Mouse (Mus musculus) stomach, embryonic 14.5 days (tissue): ENCODE data around the gene Slc6a6. TPM values are rescaled to one million over a fixed set of nuclear protein-coding genes. Genes with fewer than 3 reads are reported as not detected.

Experiments used
- ATAC-seq: fragments of 200-750 bp; cut with Nextera tagmentation; 2 replicates; pipeline ENCODE4 v1.8.0; 2017; ENCODE audit warnings: low read depth, moderate TSS enrichment; ENCODE audit not compliant: insufficient number of reproducible peaks, insufficient read depth, low FRiP score
- H3K27ac ChIP-seq: fragments of 300-500 bp; sonication (generic); 2 replicates; pipeline ENCODE4 v1.5.1; 2014; ENCODE audit warnings: mild to moderate bottlenecking, low read length, moderate library complexity, mixed read lengths
- H3K27me3 ChIP-seq: fragments of 300-500 bp; sonication (generic); 2 replicates; pipeline ENCODE4 v1.6.1; 2014; ENCODE audit warnings: low read length, control low read depth, mixed read lengths; ENCODE audit not compliant: control insufficient read depth, insufficient read depth
- H3K36me3 ChIP-seq: fragments of 300-500 bp; sonication (generic); 2 replicates; pipeline ENCODE4 v1.6.1; 2014; ENCODE audit warnings: mild to moderate bottlenecking, control low read depth, low read length, moderate library complexity, mixed read lengths; ENCODE audit not compliant: control insufficient read depth, insufficient read depth
- H3K4me1 ChIP-seq: fragments of 300-500 bp; sonication (generic); 2 replicates; pipeline ENCODE4 v1.6.1; 2014; ENCODE audit warnings: low read length, control low read depth, mixed read lengths; ENCODE audit not compliant: control insufficient read depth, insufficient read depth
- H3K4me2 ChIP-seq: fragments of 300-500 bp; sonication (generic); replicated peaks from 2 replicates; pipeline ENCODE4 v1.6.1; 2014; ENCODE audit warnings: low read depth, low read length, control low read depth
- H3K4me3 ChIP-seq: fragments of 300-500 bp; sonication (generic); 2 replicates; pipeline ENCODE4 v1.5.1; 2014; ENCODE audit warnings: low read depth, low read length, control low read depth
- H3K9ac ChIP-seq: fragments of 300-500 bp; sonication (generic); replicated peaks from 2 replicates; pipeline ENCODE4 v1.6.1; 2014; ENCODE audit warnings: low read depth, mild to moderate bottlenecking, control low read depth, low read length, moderate library complexity, mixed read lengths
- H3K9me3 ChIP-seq: fragments of 300-500 bp; sonication (generic); 2 replicates; pipeline ENCODE4 v1.6.1; 2016; ENCODE audit warnings: low read depth, low read length, control low read depth; ENCODE audit not compliant: control insufficient read depth
- WGBS: fragments of 180-500 bp; shearing (Covaris S2); extraction: QIAGEN DNeasy Blood & Tissue Kit; methylation state at CpG from one replicate; pipeline ENCODE4 v1.1.7; 2014; 5-methylcytosine and 5-hydroxymethylcytosine counted together
- polyA plus RNA-seq: library from polyadenylated mRNA; unstranded; fragments of >200 nt; fragmentation: Nextera tagmentation; extraction: Ambion mirVana; gene quantifications from 2 replicates; pipeline ENCODE4 v1.2.1, GENCODE M21; 2014

Slc6a6 gene
- polyA plus RNA-seq, 1 experiment from 2014 or later: 60.3 TPM

DNA sequence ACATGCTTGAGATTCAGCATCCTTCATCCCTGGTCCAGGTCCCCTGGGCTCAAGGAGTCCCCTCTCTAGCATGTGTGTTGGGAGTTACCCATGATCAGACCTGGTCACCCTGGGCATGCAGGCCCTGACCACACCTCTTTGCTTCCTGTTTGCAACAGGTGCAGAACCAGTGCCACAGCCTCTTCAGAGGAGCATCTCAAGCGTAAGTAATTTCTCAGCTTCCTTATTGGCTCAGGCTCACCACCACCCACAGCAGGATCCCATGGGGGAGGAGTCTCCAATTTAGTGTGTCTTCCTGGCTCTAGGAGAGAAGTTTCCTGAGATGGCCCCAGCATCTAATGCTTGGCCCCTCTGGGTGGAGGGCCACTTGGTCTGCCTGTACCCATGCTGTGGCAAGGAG, 15.0 kb downstream of the Slc6a6 start:
- WGBS: 76% methylated on average over 1 of the region's 1 CpGs

DNA sequence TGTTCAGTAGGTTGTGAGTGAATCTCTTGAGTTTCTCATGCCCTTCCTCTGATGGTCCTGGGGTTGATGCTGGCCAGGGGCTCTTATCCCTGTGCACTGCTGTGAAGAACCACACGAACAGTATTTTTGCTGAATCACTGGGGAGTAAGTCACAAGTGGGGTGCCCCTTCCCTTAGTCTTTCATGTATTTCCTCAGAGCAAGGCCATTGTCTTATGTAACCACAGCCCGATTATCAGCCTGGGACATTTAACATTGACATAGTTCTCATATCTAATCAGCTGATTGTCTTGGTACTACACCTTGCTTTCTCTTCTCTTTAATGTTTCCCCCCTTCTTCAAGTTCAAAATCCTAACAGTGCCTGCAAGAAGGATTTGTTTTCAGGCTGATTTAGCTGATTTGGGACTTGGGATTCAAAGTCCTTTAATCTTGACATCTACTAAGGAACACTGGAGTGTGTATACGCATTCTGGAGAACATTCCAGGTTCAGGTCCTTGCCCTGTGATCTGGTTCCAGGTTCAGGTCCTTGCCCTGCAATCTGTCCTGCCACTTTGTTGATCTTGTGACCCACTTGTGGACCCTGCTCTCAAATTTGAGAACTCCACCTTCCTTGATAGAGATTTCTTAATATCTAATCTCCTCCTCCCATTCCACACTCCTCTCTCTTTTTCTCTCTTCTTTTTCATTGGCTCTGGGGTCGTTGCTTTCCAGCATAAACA, 15.8 kb downstream of the Slc6a6 start:
- no peak overlapping the region for H3K9ac ChIP-seq
- H3K4me3 ChIP-seq: no peak overlapping the region
- ATAC-seq: no peak
- H3K9me3 ChIP-seq: no peaks in the 10 kb centered on the region
- H3K4me1 ChIP-seq: peaks cover 10% of the 10 kb centered on the region; the same call in 1 of the 2 replicates
- 73% methylated on average over 4 of the region's 4 CpGs for WGBS
- H3K4me2 ChIP-seq: no peak overlapping the region
- no peaks in the 10 kb centered on the region for H3K27me3 ChIP-seq
- no peak overlapping the region for H3K27ac ChIP-seq
- H3K36me3 ChIP-seq: peaks cover 6% of the 10 kb centered on the region

More for the DNA sequence above, 15.0 kb downstream of the Slc6a6 start:
- no peak overlapping the region for H3K9ac ChIP-seq
- no peaks in the 10 kb centered on the region for H3K27me3 ChIP-seq
- no peak overlapping the region for H3K27ac ChIP-seq
- H3K36me3 ChIP-seq: peaks cover 6% of the 10 kb centered on the region
- H3K9me3 ChIP-seq: no peaks in the 10 kb centered on the region
- no peak overlapping the region for H3K4me3 ChIP-seq
- ATAC-seq: no peak
- no peak overlapping the region for H3K4me2 ChIP-seq
- peaks cover 10% of the 10 kb centered on the region; the same call in 1 of the 2 replicates for H3K4me1 ChIP-seq

DNA sequence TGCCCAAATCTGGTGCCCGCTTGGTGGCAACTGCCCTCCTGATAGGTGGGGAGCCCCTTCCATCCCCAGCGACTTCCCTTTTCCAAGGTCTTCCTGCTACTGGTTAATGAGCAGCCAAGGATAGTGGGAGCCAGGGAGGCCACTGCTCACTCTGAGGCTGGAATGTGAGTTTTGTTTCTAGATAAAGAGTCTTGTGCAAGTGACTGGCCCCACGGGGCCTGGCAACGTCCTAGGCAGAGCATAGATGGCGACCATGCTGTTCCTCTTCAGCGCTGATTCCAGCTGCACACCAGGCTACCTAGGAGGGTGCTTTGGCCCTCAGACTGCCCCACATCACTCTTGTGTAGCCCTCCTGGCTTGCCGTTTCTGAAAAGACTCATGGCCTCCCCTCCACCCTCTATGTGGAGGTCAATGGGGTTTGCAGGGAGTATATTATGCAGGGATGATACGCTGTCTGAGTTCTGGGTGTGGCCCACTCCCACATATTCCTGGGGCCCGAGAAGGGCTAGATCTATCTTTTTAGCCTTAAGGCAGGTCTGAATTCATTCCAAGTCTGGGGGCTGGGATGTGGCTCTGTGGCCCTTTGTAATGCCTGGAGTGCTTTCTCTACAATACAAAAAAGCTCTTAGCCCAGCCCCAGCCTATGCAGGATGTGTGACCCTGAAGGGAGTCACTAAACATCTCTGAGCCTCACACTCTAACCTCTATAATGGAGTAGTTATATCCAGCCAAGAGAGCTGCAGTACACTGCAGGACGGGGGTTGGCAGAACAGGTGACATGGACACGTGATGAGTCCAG, 17.2 kb downstream of the Slc6a6 start:
- no peak overlapping the region for H3K27ac ChIP-seq
- H3K4me3 ChIP-seq: no peak overlapping the region
- H3K36me3 ChIP-seq: peaks cover 6% of the 10 kb centered on the region
- H3K4me2 ChIP-seq: no peak overlapping the region
- WGBS: 78% methylated on average over 11 of the region's 11 CpGs
- no peaks in the 10 kb centered on the region for H3K9me3 ChIP-seq
- H3K9ac ChIP-seq: no peak overlapping the region
- no peaks in the 10 kb centered on the region for H3K27me3 ChIP-seq
- H3K4me1 ChIP-seq: peaks cover 12% of the 10 kb centered on the region; the same call in 1 of the 2 replicates
- ATAC-seq: no peak

DNA sequence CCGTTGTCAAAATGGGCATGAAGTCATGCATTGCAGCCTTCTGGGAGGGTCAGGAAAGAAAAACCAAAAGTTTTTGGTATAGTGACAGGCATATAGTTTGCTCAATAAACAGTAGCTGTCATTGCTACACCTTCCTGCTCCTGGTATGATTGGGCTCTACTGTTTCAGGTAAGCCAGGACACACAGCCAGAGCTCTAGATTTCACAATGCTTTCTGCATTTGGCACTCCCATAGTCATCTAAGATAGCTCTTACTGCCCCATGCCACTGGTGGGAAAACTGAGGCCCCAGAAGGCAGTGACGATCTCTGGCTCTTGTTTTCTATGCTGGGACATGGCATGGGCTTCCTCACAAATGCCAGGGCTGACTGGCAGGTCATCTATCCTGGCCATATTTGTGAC, 19.6 kb downstream of the Slc6a6 start:
- H3K4me3 ChIP-seq: no peak overlapping the region
- WGBS: 90% methylated on average over 2 of the region's 2 CpGs
- H3K27ac ChIP-seq: no peak overlapping the region
- no peaks in the 10 kb centered on the region for H3K9me3 ChIP-seq
- peaks cover 8% of the 10 kb centered on the region for H3K36me3 ChIP-seq
- no peak for ATAC-seq
- H3K4me1 ChIP-seq: peaks cover 16% of the 10 kb centered on the region; the same call in 1 of the 2 replicates
- H3K27me3 ChIP-seq: no peaks in the 10 kb centered on the region
- H3K4me2 ChIP-seq: no peak overlapping the region
- H3K9ac ChIP-seq: no peak overlapping the region

GRCm38 (mm10) chr6:91704446-91704845, 20.6 kb downstream of the Slc6a6 start:
- Histone ChIP-seq H3K4me2 (no peak overlapping the region), H3K36me3 (peaks cover 8% of the 10 kb centered on the region), H3K9ac (no peak overlapping the region), H3K27me3 (no peaks in the 10 kb centered on the region), H3K9me3 (no peaks in the 10 kb centered on the region), H3K4me3 (no peak overlapping the region), H3K27ac (no peak overlapping the region), H3K4me1 (peaks cover 16% of the 10 kb centered on the region; the same call in 1 of the 2 replicates)
- no peak for ATAC-seq
- 88% methylated on average over 1 of the region's 1 CpGs for WGBS

- H3K27ac ChIP-seq: no peak overlapping the region; the same call in 1 of the 2 replicates
- H3K4me2 ChIP-seq: no peak overlapping the region
- peaks cover 13% of the 10 kb centered on the region; the same call in 1 of the 2 replicates for H3K4me1 ChIP-seq
- no peak overlapping the region for H3K4me3 ChIP-seq
- no peak overlapping the region for H3K9ac ChIP-seq
- 45% methylated on average over 4 of the region's 4 CpGs for WGBS
- ATAC-seq: no peak
- peaks cover 7% of the 10 kb centered on the region for H3K36me3 ChIP-seq
- H3K9me3 ChIP-seq: no peaks in the 10 kb centered on the region
- H3K27me3 ChIP-seq: no peaks in the 10 kb centered on the region
These were observed 21.8 kb downstream of the Slc6a6 start for GRCm38 (mm10) chr6:91705651-91706050.

GRCm38 (mm10) chr6:91706072-91706776, 22.4 kb downstream of the Slc6a6 start:
- no peak for ATAC-seq
- Histone ChIP-seq H3K9ac (no peak overlapping the region), H3K27me3 (no peaks in the 10 kb centered on the region), H3K4me1 (peaks cover 8% of the 10 kb centered on the region; the same call in 1 of the 2 replicates), H3K36me3 (0 out of 2 replicates have a peak, but pooled peaks cover 3% of the 10 kb centered on the region), H3K4me3 (no peak overlapping the region), H3K27ac (no peak overlapping the region; the same call in 1 of the 2 replicates), H3K9me3 (no peaks in the 10 kb centered on the region), H3K4me2 (no peak overlapping the region)
- WGBS: 42% methylated on average over 13 of the region's 13 CpGs

GRCm38 (mm10) chr6:91707276-91707885, 23.5 kb downstream of the Slc6a6 start:
- H3K4me1 ChIP-seq: peaks cover 12% of the 10 kb centered on the region; the same call in 1 of the 2 replicates
- no peak overlapping the region for H3K9ac ChIP-seq
- no peak for ATAC-seq
- H3K4me3 ChIP-seq: no peak overlapping the region
- WGBS: 69% methylated on average over 8 of the region's 8 CpGs
- no peaks in the 10 kb centered on the region for H3K9me3 ChIP-seq
- H3K36me3 ChIP-seq: 0 out of 2 replicates have a peak, but pooled peaks cover 3% of the 10 kb centered on the region
- no peak overlapping the region for H3K4me2 ChIP-seq
- peak overlapping the region; percentile 21; the same call in 1 of the 2 replicates for H3K27ac ChIP-seq
- no peaks in the 10 kb centered on the region for H3K27me3 ChIP-seq
